Mouse (Mus musculus): ENCODE results near the gene Synj2bp. TPM values are rescaled to one million over a fixed set of nuclear protein-coding genes. Genes with fewer than 3 reads are reported as not detected.

Synj2bp gene
- polyA plus RNA-seq (2017; shearing (Covaris generic)) = 35.4 TPM

GRCm38 (mm10) chr12:81532316-81533028 is at the start of gene Synj2bp, which contains the start of gene Gm20498:
Gene Synj2bp, minus strand, starts transcription at chr12:81532911.
Gene Gm20498, minus strand, starts transcription at chr12:81532905.

GRCm38 (mm10) chr12:81568374-81568773 is 35.7 kb upstream of the Synj2bp start, which contains the start of gene Adam21:
Gene Adam21, minus strand, starts transcription at chr12:81568474.

GRCm38 (mm10) chr12:81484727-81485191 is 48.0 kb downstream of the Synj2bp start, which contains the start of gene Cox16:
Gene Cox16, minus strand, starts transcription at chr12:81485127.

Other genes starting within 250 kb of the Synj2bp start
- not detected for gene Slc8a3, start 199.7 kb downstream of the Synj2bp start, polyA plus RNA-seq (2017; shearing (Covaris generic))
- not detected for gene Gm4787, start 153.4 kb downstream of the Synj2bp start, polyA plus RNA-seq (2017; shearing (Covaris generic))
- gene Adam4, start 111.0 kb downstream of the Synj2bp start, polyA plus RNA-seq (2017; shearing (Covaris generic)) = not detected
- gene Cox16, start 47.8 kb downstream of the Synj2bp start, polyA plus RNA-seq (2017; shearing (Covaris generic)) = 198 TPM
- gene Gm20498, start within 50 bp of the Synj2bp start, polyA plus RNA-seq (2017; shearing (Covaris generic)) = 12.1 TPM
- gene Adam21, start 35.6 kb upstream of the Synj2bp start, polyA plus RNA-seq (2017; shearing (Covaris generic)) = 0.25 TPM
- gene Med6, start 62.1 kb upstream of the Synj2bp start, polyA plus RNA-seq (2017; shearing (Covaris generic)) = 24.8 TPM
- gene Ttc9, start 98.3 kb upstream of the Synj2bp start, polyA plus RNA-seq (2017; shearing (Covaris generic)) = not detected
- gene Map3k9, start 248.3 kb upstream of the Synj2bp start, polyA plus RNA-seq (2017; shearing (Covaris generic)) = 5.9 TPM